Mouse (Mus musculus) C3H10T1/2 (cell line): ENCODE measurements around the gene Mlxipl. TPM values are rescaled to one million over a fixed set of nuclear protein-coding genes. Genes with fewer than 3 reads are reported as not detected.

Experiments
- polyA plus RNA-seq, 2 experiments: library from polyadenylated mRNA; unstranded; fragments of >200 nt; fragmentation: generic; extraction: Trizol; gene quantifications; one replicate each; pipeline ENCODE4 v1.2.1; 2012; ENCODE audit warnings: missing spikeins in 2 of 2

Mlxipl gene
- not detected for polyA plus RNA-seq

DNA sequence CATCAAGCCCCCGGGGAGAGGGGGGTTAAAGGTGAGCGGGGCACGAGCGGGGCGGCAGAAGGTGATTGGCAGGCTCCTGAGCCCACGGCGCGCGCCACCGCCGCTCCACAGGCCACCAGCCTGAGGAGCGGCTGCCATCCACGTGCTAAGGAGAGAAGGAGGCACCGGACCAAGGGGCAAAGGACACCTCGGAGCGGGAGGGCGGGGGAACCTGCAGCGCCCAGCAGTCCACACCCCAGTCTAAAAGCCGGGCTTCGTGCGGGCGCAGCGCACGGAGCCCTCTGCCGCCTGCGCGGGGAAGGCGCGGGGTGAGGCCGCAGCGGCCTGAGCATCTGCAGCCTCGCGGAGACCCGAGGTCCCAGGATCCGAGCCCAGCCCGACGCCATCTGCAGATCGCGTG is at the start of gene Mlxipl:
Gene Mlxipl (plus strand): TSS at position 238 of the 400 bp plus-strand sequence.

DNA sequence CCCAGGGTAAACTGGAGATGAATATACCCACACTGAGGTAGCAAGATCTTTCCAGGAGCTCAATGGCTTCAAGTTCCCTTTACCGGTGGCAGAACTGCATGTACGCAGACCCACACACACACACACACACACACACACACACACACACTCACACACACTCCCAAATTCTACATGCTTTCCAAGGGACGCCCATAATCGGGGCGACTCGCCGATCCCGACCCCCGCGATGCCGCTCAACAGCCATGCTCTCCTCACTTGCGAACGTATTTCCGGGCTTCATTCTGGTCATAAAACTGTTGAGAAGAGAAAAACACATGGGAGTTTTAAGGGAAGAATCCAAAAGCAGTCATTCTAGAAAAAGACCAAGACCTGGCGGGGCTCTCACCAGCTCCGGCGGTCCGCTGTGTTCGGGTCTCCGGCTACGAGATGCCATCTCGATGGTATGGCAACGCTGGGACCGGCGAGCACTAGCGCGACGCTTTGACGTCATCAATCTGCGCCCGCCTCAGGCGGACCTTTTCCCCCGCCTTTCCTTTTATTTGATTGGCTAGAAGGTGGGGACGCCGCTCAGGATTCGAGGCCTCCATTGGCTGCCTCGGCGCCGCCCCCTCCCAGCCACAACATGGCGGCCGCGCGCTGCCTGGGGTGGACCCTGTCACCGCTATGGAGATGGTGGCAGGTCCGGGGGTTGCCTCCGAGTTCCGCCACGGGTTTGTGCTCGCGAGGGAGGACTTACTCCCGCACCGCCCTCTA is 25.9 kb upstream of the Mlxipl start, which contains the start of gene Dnajc30:
Gene Dnajc30 (plus strand): TSS at position 574 of the 753 bp plus-strand sequence.

GRCm38 (mm10) chr5:135064909-135065446 is 24.7 kb upstream of the Mlxipl start, which contains the start of gene Bud23:
TSS of gene Bud23 (minus strand) at chr5:135064959.

DNA sequence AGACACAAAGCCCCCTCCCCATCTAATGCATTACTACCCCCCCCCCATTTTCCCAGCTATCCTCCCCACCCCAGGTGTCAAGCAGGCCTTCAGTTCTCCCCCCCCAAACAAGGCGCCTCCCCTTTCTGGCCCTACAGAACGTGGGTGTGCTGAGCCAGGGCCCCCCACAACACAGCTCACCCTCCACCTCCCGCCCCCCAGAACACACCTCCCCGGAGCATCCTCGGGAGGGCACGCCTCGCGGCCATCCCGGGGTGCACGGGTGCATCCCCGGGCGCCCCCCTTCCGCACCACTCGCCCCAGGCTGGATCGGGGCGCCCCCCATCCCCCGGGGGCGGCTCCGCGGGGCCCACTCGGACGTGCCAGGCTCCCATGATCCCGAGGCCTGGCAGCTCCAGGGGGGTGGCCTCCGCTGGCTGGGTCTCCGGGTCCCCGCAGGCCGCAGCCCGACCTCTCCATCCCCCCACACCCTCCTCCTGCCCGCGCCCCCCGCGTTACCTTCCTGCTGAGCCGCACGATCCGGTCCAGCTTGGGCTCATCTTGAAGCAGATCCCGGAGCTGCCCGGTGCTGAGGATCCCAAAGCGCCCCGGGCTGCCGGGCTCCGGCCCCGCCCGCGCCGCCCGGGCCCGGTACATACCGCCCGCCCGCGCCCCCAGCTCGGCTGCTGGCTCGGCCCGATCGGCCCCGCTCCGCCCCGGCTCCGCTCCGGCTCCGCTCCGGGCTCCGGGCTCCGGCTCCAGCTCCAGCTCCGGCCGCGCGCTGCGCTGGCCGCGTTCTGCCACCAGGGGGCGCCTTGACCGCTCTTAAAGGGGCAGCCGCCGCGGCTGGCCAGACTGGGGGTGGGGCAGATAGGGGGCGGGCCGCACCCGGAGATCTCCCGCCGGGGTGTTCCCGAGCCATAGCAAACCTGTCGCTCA is 11.9 kb upstream of the Mlxipl start, which contains the start of gene Vps37d:
Gene Vps37d (minus strand): TSS at position 703 of the 918 bp plus-strand sequence.

GRCm38 (mm10) chr5:135149053-135149819 is 59.5 kb downstream of the Mlxipl start, which contains the start of gene Tbl2:
TSS of gene Tbl2 (plus strand) at chr5:135149657.

DNA sequence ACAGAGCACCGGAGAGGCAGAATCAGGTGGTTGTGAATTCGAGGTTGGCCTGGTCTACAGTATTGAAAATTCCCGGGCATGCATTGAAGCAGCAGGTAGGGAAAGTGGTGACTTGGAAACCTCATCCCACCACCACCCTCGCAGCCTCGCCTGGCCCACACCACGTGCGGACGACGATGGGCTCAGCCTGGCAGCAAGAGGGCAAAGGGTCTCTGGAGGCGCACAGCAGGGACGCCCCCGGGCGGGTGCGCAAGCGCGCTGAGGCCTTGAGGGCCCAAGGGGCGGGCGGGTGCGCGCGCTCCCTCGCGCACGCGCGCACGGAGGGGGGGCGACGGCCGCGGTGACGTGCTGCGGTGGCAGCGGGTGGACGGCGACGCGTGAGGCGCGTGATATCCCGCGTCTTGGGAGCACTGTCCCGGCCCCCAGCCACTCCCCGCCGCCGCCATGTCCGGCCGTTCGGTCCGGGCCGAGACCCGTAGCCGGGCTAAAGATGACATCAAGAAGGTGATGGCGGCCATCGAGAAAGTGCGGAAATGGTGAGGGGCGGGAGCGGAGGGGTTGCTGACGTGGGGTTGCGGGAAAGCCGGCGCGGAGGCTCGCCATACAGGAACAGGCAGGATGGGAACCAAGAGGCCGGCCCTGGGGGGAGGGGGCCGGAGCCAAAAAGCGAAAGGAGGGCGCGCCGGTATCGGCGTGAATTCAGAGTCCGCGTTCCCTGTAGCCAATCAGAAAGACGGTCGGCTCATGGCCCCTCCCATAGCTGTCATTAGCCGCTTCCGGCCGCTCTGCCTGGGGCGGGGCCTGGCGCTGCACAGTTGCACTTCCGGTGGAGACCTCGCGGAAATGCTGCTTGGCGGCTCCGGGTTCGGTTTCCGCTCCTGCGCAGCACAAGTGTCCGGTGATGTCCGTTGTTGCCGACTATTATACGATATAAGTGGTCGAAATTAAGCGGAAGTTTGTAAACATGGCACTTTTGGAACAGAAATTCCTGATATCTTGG is 78.7 kb downstream of the Mlxipl start, which contains the start of gene Bcl7b:
Gene Bcl7b (plus strand): TSS at position 221 of the 1,000 bp plus-strand sequence.

DNA sequence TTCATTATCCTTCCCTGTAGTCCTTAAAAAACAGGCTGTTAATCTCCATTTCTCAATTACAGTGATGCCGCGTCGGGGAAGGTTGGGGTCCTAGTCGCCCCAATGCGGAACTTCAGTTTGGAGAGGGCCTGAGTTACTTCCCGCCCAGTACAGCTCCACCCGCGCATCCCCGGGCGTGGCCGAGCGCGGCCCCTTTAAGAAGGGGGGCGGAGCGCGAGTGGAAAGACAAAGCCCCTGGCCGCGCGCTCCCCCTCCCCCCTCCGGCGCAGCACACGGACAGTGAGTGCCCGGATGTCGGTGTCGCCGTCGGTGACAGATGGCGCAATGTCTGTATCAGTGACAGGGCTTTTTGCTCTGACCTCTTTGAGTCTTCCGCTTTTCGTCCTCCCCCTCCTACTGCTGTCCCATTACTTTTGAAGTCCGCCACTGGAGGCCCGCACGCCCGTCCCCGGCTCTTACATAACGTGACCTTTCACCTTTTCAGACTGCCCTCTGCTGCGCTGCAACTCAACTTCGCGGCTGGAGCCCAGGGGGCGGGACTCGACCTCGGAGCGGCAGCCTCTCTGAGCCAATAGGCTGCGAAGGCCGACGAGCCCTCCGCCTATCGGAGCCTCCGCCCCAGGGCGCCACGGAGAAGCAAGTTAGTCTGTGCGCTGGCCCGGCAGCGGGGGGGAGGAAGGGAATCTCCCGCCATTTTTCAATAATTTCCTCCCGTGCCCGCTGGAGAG is 97.1 kb downstream of the Mlxipl start, which contains the start of gene Baz1b:
Gene Baz1b (plus strand): TSS at position 644 of the 728 bp plus-strand sequence.

Other genes starting within 250 kb of the Mlxipl start
- gene Tmem270, start 183.2 kb upstream of the Mlxipl start, polyA plus RNA-seq: not detected
- not detected for gene Cldn13, start 174.4 kb upstream of the Mlxipl start, polyA plus RNA-seq
- gene Mettl27, start 157.5 kb upstream of the Mlxipl start, polyA plus RNA-seq: 10 to 100 TPM in 1 of 2 experiments, 1 to 10 TPM in 1; 4.0 to 32.3 TPM
- not detected for gene Cldn4, start 143.0 kb upstream of the Mlxipl start, polyA plus RNA-seq
- not detected for gene Cldn3, start 103.7 kb upstream of the Mlxipl start, polyA plus RNA-seq
- 10 to 100 TPM; 30.4 to 30.8 TPM for gene Abhd11, start 80.7 kb upstream of the Mlxipl start, polyA plus RNA-seq
- 1 to 10 TPM; 1.6 to 5.4 TPM for gene Stx1a, start 66.4 kb upstream of the Mlxipl start, polyA plus RNA-seq
- 10 to 100 TPM; 23.6 to 34.4 TPM for gene Dnajc30, start 25.7 kb upstream of the Mlxipl start, polyA plus RNA-seq
- 10 to 100 TPM; 29.7 to 34.2 TPM for gene Bud23, start 24.9 kb upstream of the Mlxipl start, polyA plus RNA-seq
- 10 to 100 TPM in 1 of 2 experiments, 1 to 10 TPM in 1; 4.9 to 16.4 TPM for gene Vps37d, start 11.6 kb upstream of the Mlxipl start, polyA plus RNA-seq
- gene Tbl2, start 59.8 kb downstream of the Mlxipl start, polyA plus RNA-seq: 10 to 100 TPM in 1 of 2 experiments, 1 to 10 TPM in 1; 6.8 to 10.3 TPM
- 10 to 100 TPM; 44.8 to 53.4 TPM for gene Bcl7b, start 78.4 kb downstream of the Mlxipl start, polyA plus RNA-seq
- gene Baz1b, start 97.4 kb downstream of the Mlxipl start, polyA plus RNA-seq: 10 to 100 TPM in 1 of 2 experiments, 1 to 10 TPM in 1; 3.9 to 29.9 TPM
- 1 to 10 TPM in 1 of 2 experiments, under 1 TPM in 1; 0.63 to 6.3 TPM for gene Fzd9, start 161.3 kb downstream of the Mlxipl start, polyA plus RNA-seq